Mouse (Mus musculus) layer of hippocampus, postnatal 36 days (tissue): ENCODE results near the gene Cd28. TPM values are rescaled to one million over a fixed set of nuclear protein-coding genes. Genes with fewer than 3 reads are reported as not detected.
"Not testable (repeated sequence)": the region's sequence is repeated elsewhere in the genome, so short reads cannot be mapped to it uniquely, and the experiment has no call there.

Source experiments
- DNase-seq, 2 experiments: peaks; one replicate each; pipeline ENCODE4 v3.0.0; 2022
- total RNA-seq, 2 experiments: library from RNA; stranded (reverse); gene quantifications; 2 replicates each; pipeline ENCODE4 v1.2.3; 2021

The Cd28 gene
- total RNA-seq, 2 experiments from 2014 or later, result 0.07 to 0.10 TPM

DNA sequence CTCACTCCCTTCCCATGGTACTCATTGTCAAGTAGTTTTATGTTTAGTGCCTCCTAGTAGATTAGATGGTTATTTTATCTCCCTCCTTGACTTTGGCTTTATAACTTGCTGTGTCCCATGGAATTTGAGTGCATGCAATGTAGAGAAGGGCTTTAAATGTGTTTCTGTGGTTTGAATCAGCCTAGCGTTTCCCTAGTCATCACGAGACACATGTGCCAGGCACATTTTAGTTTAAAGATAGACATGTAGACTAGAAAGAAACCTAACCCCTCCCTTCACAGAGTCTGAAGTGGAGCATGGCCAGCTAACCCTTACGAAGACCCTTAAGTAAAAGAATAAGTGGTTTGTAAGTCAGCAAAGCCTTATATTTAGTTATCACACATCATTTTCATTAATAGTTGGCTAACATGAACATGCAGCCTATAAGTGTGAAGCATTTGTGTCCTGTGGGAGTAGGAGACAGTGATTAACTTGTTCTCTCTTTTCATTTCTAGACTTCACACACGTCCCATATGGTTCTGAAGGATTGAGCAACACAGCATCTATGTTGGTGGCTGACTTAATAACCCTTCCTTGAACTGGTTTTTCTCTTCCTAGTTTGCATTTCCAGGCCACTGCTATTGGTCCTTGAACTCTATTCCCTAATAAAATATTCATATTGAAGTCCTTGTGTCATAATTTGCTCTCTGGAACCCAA, 86.7 kb downstream of the Cd28 start:
- DNase-seq, result no peak

DNA sequence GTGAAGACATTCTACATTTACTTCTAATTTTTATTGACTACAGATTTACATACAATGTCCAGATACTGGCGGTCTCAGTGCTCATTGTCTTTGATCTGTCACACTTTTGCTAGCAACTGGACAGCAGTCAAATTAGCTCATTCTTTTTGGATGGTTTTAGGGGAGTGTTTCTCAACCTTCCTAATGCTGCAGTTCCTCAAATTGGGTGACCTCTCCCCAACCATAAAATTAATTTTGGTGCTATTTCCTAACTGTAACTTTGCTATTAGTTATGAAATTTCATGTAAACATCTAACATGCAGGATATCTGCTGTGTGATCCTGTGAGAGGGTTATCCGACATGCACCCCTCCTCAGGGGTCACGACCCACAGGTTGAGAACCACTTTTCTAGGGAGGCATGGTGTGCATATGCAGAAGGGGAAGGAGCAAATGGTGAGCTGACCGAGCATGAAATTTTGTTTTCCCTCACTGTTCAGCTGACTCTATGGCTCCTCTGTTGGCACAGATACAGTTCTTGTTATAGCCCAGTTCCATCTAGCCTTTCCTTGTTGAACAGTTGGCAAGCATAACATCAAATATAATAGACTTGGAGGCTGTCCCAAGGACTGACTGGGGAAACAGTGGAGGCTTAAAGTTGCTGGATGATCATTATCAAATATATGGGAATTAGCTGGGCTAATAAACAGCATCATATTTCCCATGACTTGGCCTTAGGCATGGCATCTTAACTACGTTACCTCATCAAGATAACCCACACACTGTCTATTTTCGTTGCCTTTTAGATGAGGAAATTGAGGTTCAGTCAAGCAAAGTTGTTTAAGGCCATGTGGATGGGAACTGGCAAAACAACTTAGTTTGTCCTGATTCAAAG, 87.5 kb downstream of the Cd28 start:
- DNase-seq, result no peak

DNA sequence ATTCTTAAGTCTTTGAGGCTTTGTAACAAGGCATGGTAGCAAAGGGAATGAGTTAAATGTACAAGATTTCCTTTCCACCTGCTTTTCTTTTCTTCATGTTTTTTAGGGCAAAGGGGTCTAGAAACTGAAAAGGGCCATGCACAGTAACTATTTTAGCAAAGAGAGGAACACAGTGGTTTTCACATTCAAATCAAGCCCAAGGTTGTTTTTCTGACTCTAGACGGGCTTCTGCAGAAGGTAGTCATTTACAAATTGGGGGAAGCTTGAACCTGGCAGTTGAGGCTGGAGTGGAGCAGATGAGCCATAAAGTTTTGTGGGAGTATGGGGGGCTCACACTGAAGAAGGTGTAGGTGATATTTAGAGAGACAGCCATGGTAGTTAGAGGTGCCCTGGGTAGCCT, 88.6 kb downstream of the Cd28 start:
- DNase-seq, result no peak

DNA sequence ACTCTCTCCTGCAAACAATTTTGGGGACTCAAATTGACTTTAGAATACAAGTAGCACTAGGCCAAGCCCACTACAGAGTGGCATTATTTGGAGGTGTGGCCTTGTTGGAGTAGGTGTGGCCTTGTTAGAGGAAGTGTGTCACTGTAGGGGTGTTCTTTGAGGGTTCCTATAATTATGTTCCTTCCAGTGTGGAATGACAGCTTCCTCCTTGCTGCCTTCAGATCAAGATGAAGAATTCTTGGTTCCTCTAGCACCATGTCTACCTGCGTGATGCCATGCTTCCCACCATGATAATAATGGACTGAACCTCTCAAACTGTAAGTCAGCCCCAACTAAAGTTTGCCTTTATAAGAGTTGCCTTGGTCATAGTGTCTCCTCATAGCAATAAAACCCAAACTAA, 91.1 kb downstream of the Cd28 start:
- no peak for DNase-seq

DNA sequence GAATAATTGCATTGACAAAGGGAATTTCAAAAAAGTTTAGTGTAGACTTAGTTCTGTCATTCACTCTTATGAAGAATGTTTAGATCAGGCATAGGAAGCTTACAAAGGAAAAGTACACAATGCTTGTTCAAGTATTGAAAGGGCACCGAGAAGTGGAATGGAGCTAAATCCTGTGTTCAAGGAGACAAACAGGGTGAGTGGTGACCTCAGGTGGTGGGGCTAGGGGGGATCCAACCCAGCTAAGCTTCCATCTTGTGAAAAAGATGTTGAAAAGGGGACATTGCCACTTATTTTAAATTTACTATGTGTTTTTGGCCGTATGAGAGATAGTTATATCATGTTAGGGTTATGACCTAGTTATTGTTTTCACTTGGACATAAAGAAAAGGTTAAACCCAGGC, 91.9 kb downstream of the Cd28 start:
- no peak for DNase-seq

DNA sequence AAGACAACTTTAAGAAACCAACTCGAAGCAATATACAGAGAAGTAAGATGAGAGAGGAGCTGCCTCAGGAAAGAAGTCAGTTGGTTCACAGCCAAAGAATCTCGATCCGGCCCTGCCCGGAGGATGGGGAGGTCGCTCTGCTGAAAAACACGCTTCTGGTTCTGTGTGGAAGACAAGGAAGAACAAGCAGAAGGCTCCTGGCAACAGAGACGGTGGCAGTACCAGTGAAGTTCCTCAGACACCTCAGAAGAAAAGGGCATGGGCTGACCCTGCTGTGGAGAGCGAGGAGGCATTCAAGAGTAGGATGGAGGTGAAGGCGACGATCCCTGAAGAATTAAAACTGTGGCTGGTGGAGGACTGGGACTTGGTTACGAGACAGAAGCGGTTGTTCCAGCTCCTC, 92.6 kb downstream of the Cd28 start:
- DNase-seq, result no peak

DNA sequence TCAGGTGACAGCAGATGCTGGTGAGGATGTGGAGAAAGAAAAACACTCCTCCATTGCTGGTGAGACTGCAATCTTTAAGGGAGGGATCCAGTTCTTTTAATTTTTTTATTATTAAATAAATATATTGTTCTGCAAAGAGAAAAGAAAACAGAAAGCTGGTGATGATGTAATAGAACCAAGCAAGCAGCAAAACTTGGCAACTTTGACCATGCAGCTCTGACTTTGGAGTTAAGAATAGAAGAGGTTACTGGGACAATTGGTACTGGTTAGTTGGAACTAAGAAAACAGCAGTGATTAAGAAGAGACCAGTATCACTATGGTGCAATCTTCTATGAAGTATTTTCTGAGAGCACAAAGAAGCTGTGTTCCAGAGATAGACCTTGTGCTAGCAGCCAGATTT, 94.2 kb downstream of the Cd28 start:
- no peak for DNase-seq

DNA sequence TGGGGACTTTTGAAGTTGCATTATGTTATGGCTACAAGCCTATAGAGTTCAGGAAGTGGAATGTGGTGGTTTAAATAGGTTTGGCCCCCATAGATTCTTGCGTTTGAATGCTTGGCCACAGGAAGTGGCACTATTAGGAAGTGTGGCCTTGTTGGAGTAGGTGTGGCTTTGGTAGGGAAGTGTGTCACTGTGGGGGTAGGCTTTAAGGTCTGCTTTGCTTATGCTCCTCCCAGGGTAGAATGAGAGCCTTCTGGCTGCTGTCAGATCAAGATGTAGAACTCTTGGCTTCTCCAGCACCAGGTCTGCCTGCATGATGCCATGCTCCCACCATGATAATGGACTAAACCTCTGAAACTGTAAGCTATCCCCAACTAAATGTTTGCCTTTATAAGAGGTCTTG, 95.4 kb downstream of the Cd28 start:
- no peak for DNase-seq

DNA sequence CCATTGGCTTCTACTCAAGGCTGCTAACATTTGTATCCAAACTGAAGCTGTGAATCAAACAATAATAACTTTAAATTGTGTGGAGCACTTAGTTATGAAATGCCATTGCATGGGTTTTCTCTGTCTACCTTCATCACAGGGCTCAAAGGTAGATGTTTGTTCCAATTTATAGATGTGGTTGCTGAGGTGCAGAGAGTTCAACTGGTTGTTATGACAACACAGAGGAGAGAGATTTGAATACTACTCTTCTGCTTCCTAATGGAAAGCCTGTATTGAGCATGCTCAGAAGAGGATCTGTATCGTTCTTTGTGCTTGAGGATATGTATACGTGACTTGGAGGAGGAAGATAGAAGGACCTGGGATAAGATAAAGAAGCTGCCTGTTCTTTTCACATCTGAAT, 96.8 kb downstream of the Cd28 start:
- DNase-seq, result no peak

DNA sequence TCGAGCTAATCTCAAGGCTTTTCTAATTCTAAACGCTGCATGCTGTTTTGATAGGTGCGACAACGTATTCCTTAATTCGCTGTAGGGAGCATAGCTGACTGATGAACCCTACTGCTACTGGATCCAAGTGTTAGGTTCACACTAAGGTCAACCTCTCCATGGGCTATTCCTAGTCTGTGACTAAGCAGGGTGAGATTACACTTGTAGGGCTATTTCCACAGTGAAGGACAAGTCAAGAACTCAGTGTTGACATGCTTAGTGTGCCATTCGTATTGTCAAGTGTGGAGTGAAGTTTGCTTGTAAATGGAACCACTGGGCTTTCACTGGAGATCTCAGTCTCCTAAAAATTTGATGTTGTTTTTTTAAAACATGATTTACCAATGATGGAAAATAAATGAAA, 99.3 kb downstream of the Cd28 start:
- no peak for DNase-seq

DNA sequence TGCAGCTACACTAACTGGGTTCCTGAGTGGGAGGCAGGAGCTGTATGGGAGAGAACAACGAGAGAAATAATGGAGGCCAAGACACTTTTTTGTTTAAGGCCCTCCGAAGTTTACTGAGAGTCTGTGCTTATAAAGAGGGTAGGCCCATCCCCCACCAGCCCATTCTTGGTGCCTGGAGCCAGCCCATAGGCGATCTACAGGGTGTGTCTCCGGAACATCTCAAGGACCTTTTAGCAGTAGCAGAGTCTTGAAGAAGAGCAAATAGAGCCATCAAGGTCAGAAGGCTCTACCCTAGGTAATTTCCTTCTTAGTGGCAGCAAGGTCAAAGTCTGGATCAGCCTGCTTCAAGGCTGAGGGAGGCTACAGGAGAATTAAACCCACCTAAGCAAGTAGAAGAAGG, 101.9 kb downstream of the Cd28 start:
- not testable (repeated sequence) for DNase-seq

DNA sequence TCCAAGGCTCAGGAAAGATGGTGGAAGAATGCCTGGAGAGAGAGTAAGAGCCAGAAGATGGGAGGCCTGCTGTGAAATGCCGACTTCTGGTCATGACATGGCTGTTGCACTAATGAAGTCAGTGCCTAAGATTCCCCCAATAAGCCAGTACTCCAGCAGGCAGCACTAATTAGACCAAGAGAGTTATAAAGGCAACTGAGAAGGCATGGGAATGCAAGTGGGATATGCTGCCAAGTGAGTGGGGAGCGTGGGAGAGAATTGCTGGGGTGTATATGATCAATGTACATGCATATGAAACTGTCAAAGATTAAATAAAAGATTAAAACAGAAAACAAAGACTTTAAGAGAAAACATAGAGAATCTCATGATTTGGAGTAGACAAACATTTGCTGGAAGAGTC, 103.4 kb downstream of the Cd28 start:
- DNase-seq, result no peak

DNA sequence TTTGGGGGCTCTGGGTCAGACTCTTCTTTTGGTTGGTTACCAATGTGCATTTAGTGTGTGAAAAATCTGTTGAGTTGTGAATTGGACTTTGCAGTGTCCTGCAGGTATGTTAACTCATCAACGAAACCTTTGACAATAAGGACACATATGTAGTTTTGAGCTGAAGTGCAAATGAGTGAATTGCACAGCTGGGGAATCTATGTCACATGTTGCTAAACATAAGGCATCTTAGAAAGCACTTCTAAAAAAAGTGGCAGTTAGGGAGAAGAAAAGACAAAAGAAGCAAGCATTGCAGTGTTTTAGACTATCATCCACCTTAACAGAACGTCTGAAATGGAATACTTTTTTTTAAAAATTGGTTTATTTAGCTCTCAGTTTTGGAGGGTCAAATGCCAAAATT, 104.4 kb downstream of the Cd28 start:
- no peak for DNase-seq

DNA sequence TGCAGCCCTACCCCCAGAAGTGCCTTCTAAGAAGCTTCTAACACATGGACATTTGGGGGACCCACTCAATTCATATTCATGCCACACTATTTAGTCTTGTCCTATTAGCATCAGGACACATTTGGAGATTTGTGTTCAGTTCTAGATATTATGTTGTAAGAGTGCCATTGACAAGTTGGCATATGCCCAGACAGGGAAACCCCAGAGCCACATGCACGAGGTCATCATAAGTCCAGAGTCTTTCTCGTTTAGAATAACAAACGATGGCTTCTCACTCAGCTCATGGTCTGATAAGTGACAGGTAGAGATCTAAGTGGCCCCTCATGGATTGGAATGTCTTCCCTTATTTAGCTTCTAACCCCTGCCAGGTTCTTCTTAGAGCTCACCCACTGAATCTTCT, 105.0 kb downstream of the Cd28 start:
- no peak for DNase-seq

Other genes starting within 250 kb of the Cd28 start
- 10 to 100 TPM; 60.6 to 61.1 TPM for gene Raph1, start 149.7 kb upstream of the Cd28 start, total RNA-seq
- gene Ctla4, start 170.2 kb downstream of the Cd28 start, total RNA-seq, result not detected